16 mouse cellular contexts compared by ENCODE assay signal in genomic region chr16:33738949-33739719, GRCm38 (mm10). TPM values are rescaled to one million over a fixed set of nuclear protein-coding genes. Genes with fewer than 3 reads are reported as not detected.
DNase-seq lines count a peak whose midpoint lies in the region; ATAC-seq and TF ChIP-seq lines count a peak whose summit lies in the region.
"Had no signal": no experiment of that assay in that cellular context is flagged by ENCODE, and none has a peak within 500 bp of the region (broad histone marks: within the 10 kb centered on the region; RNA-seq: fewer than 3 reads in every experiment).

No protein-coding gene starts in this region.

- H3K9ac ChIP-seq in forebrain, postnatal 0 days: no peak overlapping the region
- H3K9ac ChIP-seq in kidney, embryonic 16.5 days (replicated peaks; ENCODE audit: low read length): no peak overlapping the region
- H3K9ac ChIP-seq in embryonic facial prominence, embryonic 15.5 days: no peak overlapping the region
- H3K9ac ChIP-seq in limb, embryonic 15.5 days: no peak overlapping the region
- H3K9ac ChIP-seq: lung, embryonic 15.5 days; neural tube, embryonic 13.5 days; stomach, embryonic 15.5 days had no signal

- H3K4me1 ChIP-seq in forebrain, embryonic 10.5 days: peaks cover 80% of the 10 kb centered on the region
- H3K4me1 ChIP-seq in forebrain, postnatal 0 days (ENCODE audit: insufficient read depth): peaks cover 9% of the 10 kb centered on the region; the same call in 1 of the 2 replicates
- 0 out of 2 replicates have a peak, but pooled peaks cover 9% of the 10 kb centered on the region for H3K4me1 ChIP-seq in kidney, embryonic 16.5 days (ENCODE audit: insufficient read depth, low read length)
- H3K4me1 ChIP-seq in embryonic facial prominence, embryonic 15.5 days: peaks cover 37% of the 10 kb centered on the region
- H3K4me1 ChIP-seq in limb, embryonic 15.5 days: peaks cover 50% of the 10 kb centered on the region

- no peak for DNase-seq in forebrain, embryonic 10.5 days (ENCODE audit: extremely low spot score, low spot score)
- DNase-seq in forebrain, postnatal 0 days: no peak
- no peak for DNase-seq in kidney, adult 9 months
- no peak for DNase-seq in left cerebral cortex, postnatal 25 days (ENCODE audit: low spot score in 2 of 2)
- no peak for DNase-seq in cerebellum, adult 18-20 months

- H3K4me2 ChIP-seq in forebrain, postnatal 0 days (ENCODE audit: low read depth): no peak overlapping the region
- H3K4me2 ChIP-seq in kidney, embryonic 16.5 days (replicated peaks; ENCODE audit: low read depth, low read length): no peak overlapping the region
- H3K4me2 ChIP-seq in embryonic facial prominence, embryonic 15.5 days (replicated peaks): no peak overlapping the region
- H3K4me2 ChIP-seq in limb, embryonic 15.5 days: no peak overlapping the region
- H3K4me2 ChIP-seq: lung, embryonic 15.5 days; midbrain, embryonic 11.5 days; neural tube, embryonic 13.5 days; stomach, embryonic 15.5 days had no signal

- H3K27ac ChIP-seq in forebrain, embryonic 10.5 days: peak overlapping the region; percentile 66
- no peak overlapping the region for H3K27ac ChIP-seq in forebrain, postnatal 0 days (ENCODE audit: low read depth, low read length)
- no peak overlapping the region for H3K27ac ChIP-seq in kidney, embryonic 16.5 days (ENCODE audit: low read length)
- H3K27ac ChIP-seq in embryonic facial prominence, embryonic 15.5 days (replicated peaks): no peak overlapping the region
- H3K27ac ChIP-seq in limb, embryonic 15.5 days: 0 out of 2 replicates have a peak overlapping the region, but pooled peaks have one; percentile 43
- H3K27ac ChIP-seq: lung, embryonic 15.5 days; neural tube, embryonic 13.5 days; stomach, embryonic 15.5 days had no signal

- no peaks in the 10 kb centered on the region for H3K9me3 ChIP-seq in forebrain, embryonic 10.5 days
- no peaks in the 10 kb centered on the region for H3K9me3 ChIP-seq in forebrain, postnatal 0 days (ENCODE audit: low read length)
- no peaks in the 10 kb centered on the region for H3K9me3 ChIP-seq in kidney, embryonic 16.5 days (ENCODE audit: low read length)
- H3K9me3 ChIP-seq in embryonic facial prominence, embryonic 15.5 days (replicated peaks): no peaks in the 10 kb centered on the region
- no peaks in the 10 kb centered on the region for H3K9me3 ChIP-seq in limb, embryonic 15.5 days
- H3K9me3 ChIP-seq: lung, embryonic 15.5 days; neural tube, embryonic 13.5 days; stomach, embryonic 15.5 days had no signal

- no peak for ATAC-seq in forebrain, postnatal 0 days
- ATAC-seq in kidney, embryonic 16.5 days (ENCODE audit: low FRiP score, low TSS enrichment): 0 out of 2 replicates have a peak, but pooled peaks have one; percentile 23
- 0 out of 2 replicates have a peak, but pooled peaks have one; percentile 22 for ATAC-seq in embryonic facial prominence, embryonic 15.5 days (ENCODE audit: insufficient number of reproducible peaks, low FRiP score, low TSS enrichment, low read depth)
- ATAC-seq in limb, embryonic 15.5 days (ENCODE audit: insufficient number of reproducible peaks, low FRiP score, low TSS enrichment, low read depth): peak; percentile 54; the same call in 1 of the 2 replicates

- peaks cover 80% of the 10 kb centered on the region for H3K36me3 ChIP-seq in forebrain, embryonic 10.5 days (replicated peaks)
- no peaks in the 10 kb centered on the region for H3K36me3 ChIP-seq in forebrain, postnatal 0 days (ENCODE audit: insufficient read depth)
- no peaks in the 10 kb centered on the region for H3K36me3 ChIP-seq in kidney, embryonic 16.5 days (ENCODE audit: insufficient read depth, low read length)
- peaks cover 15% of the 10 kb centered on the region for H3K36me3 ChIP-seq in embryonic facial prominence, embryonic 15.5 days
- H3K36me3 ChIP-seq in limb, embryonic 15.5 days: 0 out of 2 replicates have a peak, but pooled peaks cover 8% of the 10 kb centered on the region
- H3K36me3 ChIP-seq: stomach, embryonic 15.5 days had no signal

- no peak for TF ChIP-seq CTCF in forebrain, postnatal 0 days (IDR thresholded peaks at IDR 0.05; ENCODE audit: low read depth)

- H3K4me3 ChIP-seq in forebrain, embryonic 10.5 days: no peak overlapping the region
- no peak overlapping the region for H3K4me3 ChIP-seq in forebrain, postnatal 0 days (ENCODE audit: low read depth, low read length)
- no peak overlapping the region for H3K4me3 ChIP-seq in kidney, embryonic 16.5 days (ENCODE audit: low read length)
- H3K4me3 ChIP-seq in embryonic facial prominence, embryonic 15.5 days (replicated peaks): no peak overlapping the region
- H3K4me3 ChIP-seq in limb, embryonic 15.5 days: no peak overlapping the region
- H3K4me3 ChIP-seq: lung, embryonic 15.5 days; neural tube, embryonic 13.5 days; stomach, embryonic 15.5 days had no signal

- WGBS in forebrain, embryonic 10.5 days: 78% methylated on average over 7 of the region's 7 CpGs
- 81% methylated on average over 7 of the region's 7 CpGs for WGBS in forebrain, postnatal 0 days
- 62% methylated on average over 7 of the region's 7 CpGs for WGBS in kidney, embryonic 16.5 days
- 48% methylated on average over 7 of the region's 7 CpGs for WGBS in embryonic facial prominence, embryonic 15.5 days
- WGBS in limb, embryonic 15.5 days: 39% methylated on average over 7 of the region's 7 CpGs

- intact Hi-C loops in left cerebral cortex, postnatal 25 days (cut with DNase I): loop anchor here (2.0 kb wide), 1 partner anchor 54 kb away; the partner anchor contains the start of gene Heg1

- no peaks in the 10 kb centered on the region for H3K27me3 ChIP-seq in forebrain, embryonic 10.5 days (ENCODE audit: poor library complexity, severe bottlenecking)
- H3K27me3 ChIP-seq in forebrain, postnatal 0 days (ENCODE audit: insufficient read depth, low read length): no peaks in the 10 kb centered on the region
- no peaks in the 10 kb centered on the region for H3K27me3 ChIP-seq in kidney, embryonic 16.5 days (ENCODE audit: insufficient read depth, low read length)
- no peaks in the 10 kb centered on the region for H3K27me3 ChIP-seq in embryonic facial prominence, embryonic 15.5 days
- H3K27me3 ChIP-seq in limb, embryonic 15.5 days: no peaks in the 10 kb centered on the region
- H3K27me3 ChIP-seq: lung, embryonic 15.5 days; neural tube, embryonic 13.5 days; stomach, embryonic 15.5 days had no signal

RNA-seq across cellular contexts. Expression of gene Muc13, which starts 54.7 kb away (rescaled TPM):
- polyA plus RNA-seq in forebrain, embryonic 10.5 days (2016; fragmentation: Nextera tagmentation; extraction: Ambion mirVana): 0.24 and 0.38 TPM in 2 replicates
- not detected in 2 replicates for total RNA-seq in forebrain, postnatal 0 days (2014; rRNA removed)
- not detected in 2 replicates for polyA plus RNA-seq in forebrain, postnatal 0 days (2015; fragmentation: Nextera tagmentation; extraction: Ambion mirVana)
- polyA plus RNA-seq in kidney, embryonic 16.5 days (2015; fragmentation: Nextera tagmentation; extraction: Ambion mirVana): 0.06 TPM in 1 of 2 replicates, not detected in the other
- polyA plus RNA-seq in embryonic facial prominence, embryonic 15.5 days (2015; fragmentation: Nextera tagmentation; extraction: Ambion mirVana): 0.25 and 0.52 TPM in 2 replicates
- polyA plus RNA-seq in limb, embryonic 15.5 days (2015; fragmentation: Nextera tagmentation; extraction: Ambion mirVana): 0.14 TPM in 1 of 2 replicates, not detected in the other
- total RNA-seq in left cerebral cortex, postnatal 25 days (2021): under 1 TPM in 1 of 2 experiments, not detected in 1; 0.16 TPM
- total RNA-seq: adrenal gland, adult 18-20 months; gastrocnemius, adult 8-10 months; left cerebral cortex, postnatal 4 days had no signal
- polyA plus RNA-seq: heart, postnatal 0 days; neural tube, embryonic 13.5 days had no signal

RNA-seq across cellular contexts. Expression of gene Heg1, which starts 55.0 kb away (rescaled TPM):
- polyA plus RNA-seq in forebrain, embryonic 10.5 days (2016; fragmentation: Nextera tagmentation; extraction: Ambion mirVana): 22.8 and 23.1 TPM in 2 replicates
- total RNA-seq in forebrain, postnatal 0 days (2014; rRNA removed): 16.2 and 19.9 TPM in 2 replicates
- polyA plus RNA-seq in forebrain, postnatal 0 days (2015; fragmentation: Nextera tagmentation; extraction: Ambion mirVana): 6.2 and 8.0 TPM in 2 replicates
- 14.3 and 17.3 TPM in 2 replicates for polyA plus RNA-seq in kidney, embryonic 16.5 days (2015; fragmentation: Nextera tagmentation; extraction: Ambion mirVana)
- 19.5 and 20.4 TPM in 2 replicates for polyA plus RNA-seq in embryonic facial prominence, embryonic 15.5 days (2015; fragmentation: Nextera tagmentation; extraction: Ambion mirVana)
- polyA plus RNA-seq in limb, embryonic 15.5 days (2015; fragmentation: Nextera tagmentation; extraction: Ambion mirVana): 15.7 and 16.9 TPM in 2 replicates
- 10 to 100 TPM; 29.9 to 35.4 TPM for total RNA-seq in left cerebral cortex, postnatal 25 days (2021)

Comparison
In these comparisons a context has a peak if more than half of its experiments do, and no peak if none do; other contexts are left out.
1. H3K27ac ChIP-seq: peak in forebrain, embryonic 10.5 days (single experiment) and limb, embryonic 15.5 days (single experiment); none in forebrain, postnatal 0 days (single experiment), kidney, embryonic 16.5 days (single experiment) and embryonic facial prominence, embryonic 15.5 days (single experiment).